Mouse (Mus musculus) midbrain, embryonic 15.5 days (tissue): Measurements from ENCODE around the gene Zscan2. TPM values are rescaled to one million over a fixed set of nuclear protein-coding genes. Genes with fewer than 3 reads are reported as not detected.
A peak's percentile ranks its signal among the peaks of the same experiment; 100 is the strongest.
"Not testable (repeated sequence)": the region's sequence is repeated elsewhere in the genome, so short reads cannot be mapped to it uniquely, and the experiment has no call there.

Experiments used
- ATAC-seq: fragments of 200-750 bp; cut with Nextera tagmentation; replicated peaks from 2 replicates; pipeline ENCODE4 v1.8.0; 2017; ENCODE audit warnings: moderate TSS enrichment
- H3K27ac ChIP-seq: fragments of 300-500 bp; sonication (generic); 2 replicates; pipeline ENCODE4 v1.5.1; 2015; ENCODE audit warnings: mild to moderate bottlenecking, inconsistent platforms
- H3K27me3 ChIP-seq: fragments of 300-500 bp; sonication (generic); replicated peaks from 2 replicates; pipeline ENCODE4 v1.6.1; 2015; ENCODE audit warnings: inconsistent platforms
- H3K36me3 ChIP-seq: fragments of 300-500 bp; sonication (generic); replicated peaks from 2 replicates; pipeline ENCODE4 v1.6.1; 2015; ENCODE audit warnings: inconsistent platforms
- H3K4me1 ChIP-seq: fragments of 300-500 bp; sonication (generic); 2 replicates; pipeline ENCODE4 v1.6.1; 2015; ENCODE audit warnings: inconsistent platforms
- H3K4me2 ChIP-seq: fragments of 300-500 bp; sonication (generic); 2 replicates; pipeline ENCODE4 v1.6.1; 2015; ENCODE audit warnings: inconsistent platforms, mild to moderate bottlenecking, moderate library complexity
- H3K4me3 ChIP-seq: fragments of 300-500 bp; sonication (generic); 2 replicates; pipeline ENCODE4 v1.5.1; 2015; ENCODE audit warnings: mild to moderate bottlenecking, inconsistent platforms
- H3K9ac ChIP-seq: fragments of 300-500 bp; sonication (generic); 2 replicates; pipeline ENCODE4 v1.6.1; 2015; ENCODE audit warnings: mild to moderate bottlenecking, inconsistent platforms
- H3K9me3 ChIP-seq: fragments of 300-500 bp; sonication (generic); 2 replicates; pipeline ENCODE4 v1.6.1; 2016; ENCODE audit warnings: inconsistent platforms
- WGBS: fragments of 180-500 bp; shearing (Covaris S2); methylation state at CpG from one replicate; pipeline ENCODE4 v1.1.7; 2015; ENCODE audit warnings: mixed read lengths; 5-methylcytosine and 5-hydroxymethylcytosine counted together
- polyA plus RNA-seq: library from polyadenylated mRNA; unstranded; fragments of >200 nt; fragmentation: Nextera tagmentation; extraction: Ambion mirVana; gene quantifications from 2 replicates; pipeline ENCODE4 v1.2.1, GENCODE M21; 2015

The Zscan2 gene
- 4.8 and 4.9 TPM in 2 replicates for polyA plus RNA-seq

- peak; percentile 98 for ATAC-seq
- H3K36me3 ChIP-seq, result peaks cover 6% of the 10 kb centered on the region; the same call in 1 of the 2 replicates
- peak within 1 kb of the TSS; percentile 80 for H3K4me2 ChIP-seq
- H3K4me1 ChIP-seq, result peaks cover 42% of the 10 kb centered on the region
- peak within 1 kb of the TSS; percentile 98 for H3K4me3 ChIP-seq
- peak within 1 kb of the TSS; percentile 99 for H3K9ac ChIP-seq
- no peaks in the 10 kb centered on the region for H3K27me3 ChIP-seq
- 0% methylated on average over 40 of the region's 40 CpGs for WGBS
- no peaks in the 10 kb centered on the region for H3K9me3 ChIP-seq
- peak within 1 kb of the TSS; percentile 97 for H3K27ac ChIP-seq
Measured at GRCm38 (mm10) chr7:80860729-80861274, at the start of gene Zscan2. TSS of gene Zscan2 (plus strand) at chr7:80860920.

- 89% methylated on average over 4 of the region's 4 CpGs for WGBS
- ATAC-seq, result no peak
- no peaks in the 10 kb centered on the region for H3K9me3 ChIP-seq
Measured at GRCm38 (mm10) chr7:80813397-80813796, 47.3 kb upstream of the Zscan2 start.

GRCm38 (mm10) chr7:80816641-80817040, 44.1 kb upstream of the Zscan2 start:
- no peak overlapping the region for H3K27ac ChIP-seq
- H3K4me1 ChIP-seq, result no peaks in the 10 kb centered on the region
- ATAC-seq, result no peak
- H3K36me3 ChIP-seq, result no peaks in the 10 kb centered on the region
- 83% methylated on average over 5 of the region's 5 CpGs for WGBS
- no peak overlapping the region for H3K9ac ChIP-seq
- H3K4me2 ChIP-seq, result no peak overlapping the region
- no peak overlapping the region for H3K4me3 ChIP-seq
- no peaks in the 10 kb centered on the region for H3K27me3 ChIP-seq
- H3K9me3 ChIP-seq, result no peaks in the 10 kb centered on the region

More at GRCm38 (mm10) chr7:80813397-80813796, 47.3 kb upstream of the Zscan2 start:
- no peaks in the 10 kb centered on the region for H3K36me3 ChIP-seq
- no peak overlapping the region for H3K4me3 ChIP-seq
- no peak overlapping the region for H3K9ac ChIP-seq
- no peak overlapping the region for H3K27ac ChIP-seq
- no peak overlapping the region for H3K4me2 ChIP-seq
- H3K27me3 ChIP-seq, result no peaks in the 10 kb centered on the region
- no peaks in the 10 kb centered on the region for H3K4me1 ChIP-seq

- Histone ChIP-seq H3K36me3 (no peaks in the 10 kb centered on the region), H3K9me3 (no peaks in the 10 kb centered on the region), H3K4me3 (no peak overlapping the region), H3K4me1 (no peaks in the 10 kb centered on the region), H3K4me2 (no peak overlapping the region), H3K27me3 (no peaks in the 10 kb centered on the region), H3K27ac (no peak overlapping the region), H3K9ac (no peak overlapping the region)
- 83% methylated on average over 4 of the region's 4 CpGs for WGBS
- no peak for ATAC-seq
Measured at GRCm38 (mm10) chr7:80820838-80821237, 39.9 kb upstream of the Zscan2 start.

GRCm38 (mm10) chr7:80823267-80823666, 37.5 kb upstream of the Zscan2 start:
- no peaks in the 10 kb centered on the region for H3K27me3 ChIP-seq
- no peak overlapping the region for H3K4me2 ChIP-seq
- ATAC-seq, result no peak
- 85% methylated on average over 4 of the region's 4 CpGs for WGBS
- no peaks in the 10 kb centered on the region for H3K36me3 ChIP-seq
- H3K4me3 ChIP-seq, result no peak overlapping the region
- no peaks in the 10 kb centered on the region for H3K4me1 ChIP-seq
- H3K27ac ChIP-seq, result no peak overlapping the region
- no peak overlapping the region for H3K9ac ChIP-seq
- H3K9me3 ChIP-seq, result no peaks in the 10 kb centered on the region

GRCm38 (mm10) chr7:80823875-80824682, 36.6 kb upstream of the Zscan2 start:
- Histone ChIP-seq H3K27ac (no peak overlapping the region), H3K36me3 (no peaks in the 10 kb centered on the region), H3K9me3 (no peaks in the 10 kb centered on the region), H3K4me2 (no peak overlapping the region), H3K27me3 (no peaks in the 10 kb centered on the region), H3K4me1 (no peaks in the 10 kb centered on the region), H3K9ac (no peak overlapping the region), H3K4me3 (no peak overlapping the region)
- WGBS, result 81% methylated on average over 11 of the region's 11 CpGs
- no peak for ATAC-seq

GRCm38 (mm10) chr7:80825843-80826403, 34.8 kb upstream of the Zscan2 start, which contains the start of gene Iqgap1:
TSS of gene Iqgap1 (minus strand) at chr7:80825974.
- WGBS, result 75% methylated on average over 11 of the region's 11 CpGs
- Histone ChIP-seq H3K4me3 (no peak within 1 kb of the TSS), H3K4me2 (no peak within 1 kb of the TSS), H3K9ac (no peak within 1 kb of the TSS), H3K27ac (no peak within 1 kb of the TSS), H3K9me3 (no peaks in the 10 kb centered on the region), H3K4me1 (no peaks in the 10 kb centered on the region), H3K36me3 (no peaks in the 10 kb centered on the region), H3K27me3 (no peaks in the 10 kb centered on the region)
- no peak for ATAC-seq

- no peak overlapping the region for H3K4me2 ChIP-seq
- no peaks in the 10 kb centered on the region for H3K9me3 ChIP-seq
- no peak overlapping the region for H3K9ac ChIP-seq
- H3K4me3 ChIP-seq, result no peak overlapping the region
- no peak overlapping the region for H3K27ac ChIP-seq
- H3K27me3 ChIP-seq, result no peaks in the 10 kb centered on the region
- no peak for ATAC-seq
- peaks cover 2% of the 10 kb centered on the region; the same call in 1 of the 2 replicates for H3K4me1 ChIP-seq
- no peaks in the 10 kb centered on the region for H3K36me3 ChIP-seq
- 80% methylated on average over 18 of the region's 18 CpGs for WGBS
Measured at GRCm38 (mm10) chr7:80828146-80828860, 32.4 kb upstream of the Zscan2 start.

- H3K4me2 ChIP-seq, result no peak overlapping the region
- WGBS, result 83% methylated on average over 15 of the region's 15 CpGs
- no peak overlapping the region for H3K27ac ChIP-seq
Measured at GRCm38 (mm10) chr7:80830193-80830803, 30.4 kb upstream of the Zscan2 start.

GRCm38 (mm10) chr7:80832191-80832590, 28.5 kb upstream of the Zscan2 start:
- 51% methylated on average over 4 of the region's 4 CpGs for WGBS
- Histone ChIP-seq H3K9ac (no peak overlapping the region), H3K36me3 (no peaks in the 10 kb centered on the region), H3K27ac (no peak overlapping the region), H3K4me3 (no peak overlapping the region), H3K27me3 (no peaks in the 10 kb centered on the region), H3K9me3 (no peaks in the 10 kb centered on the region), H3K4me1 (peaks cover 2% of the 10 kb centered on the region; the same call in 1 of the 2 replicates), H3K4me2 (no peak overlapping the region)
- ATAC-seq, result no peak

More at GRCm38 (mm10) chr7:80830193-80830803, 30.4 kb upstream of the Zscan2 start:
- no peaks in the 10 kb centered on the region for H3K27me3 ChIP-seq
- ATAC-seq, result no peak
- no peaks in the 10 kb centered on the region for H3K36me3 ChIP-seq
- no peak overlapping the region for H3K9ac ChIP-seq
- H3K4me1 ChIP-seq, result peaks cover 2% of the 10 kb centered on the region; the same call in 1 of the 2 replicates
- no peaks in the 10 kb centered on the region for H3K9me3 ChIP-seq
- H3K4me3 ChIP-seq, result no peak overlapping the region

- not testable (repeated sequence) for H3K9ac ChIP-seq, H3K27me3 ChIP-seq, H3K4me1 ChIP-seq, ATAC-seq, H3K36me3 ChIP-seq, H3K9me3 ChIP-seq, H3K4me3 ChIP-seq, H3K27ac ChIP-seq
- peak overlapping the region; percentile 35 for H3K4me2 ChIP-seq
- 20% methylated on average over 14 of the region's 14 CpGs for WGBS
Measured at GRCm38 (mm10) chr7:80832996-80833650, 27.6 kb upstream of the Zscan2 start.
